Mouse (Mus musculus): ENCODE data around the gene Xndc1.

DNA sequence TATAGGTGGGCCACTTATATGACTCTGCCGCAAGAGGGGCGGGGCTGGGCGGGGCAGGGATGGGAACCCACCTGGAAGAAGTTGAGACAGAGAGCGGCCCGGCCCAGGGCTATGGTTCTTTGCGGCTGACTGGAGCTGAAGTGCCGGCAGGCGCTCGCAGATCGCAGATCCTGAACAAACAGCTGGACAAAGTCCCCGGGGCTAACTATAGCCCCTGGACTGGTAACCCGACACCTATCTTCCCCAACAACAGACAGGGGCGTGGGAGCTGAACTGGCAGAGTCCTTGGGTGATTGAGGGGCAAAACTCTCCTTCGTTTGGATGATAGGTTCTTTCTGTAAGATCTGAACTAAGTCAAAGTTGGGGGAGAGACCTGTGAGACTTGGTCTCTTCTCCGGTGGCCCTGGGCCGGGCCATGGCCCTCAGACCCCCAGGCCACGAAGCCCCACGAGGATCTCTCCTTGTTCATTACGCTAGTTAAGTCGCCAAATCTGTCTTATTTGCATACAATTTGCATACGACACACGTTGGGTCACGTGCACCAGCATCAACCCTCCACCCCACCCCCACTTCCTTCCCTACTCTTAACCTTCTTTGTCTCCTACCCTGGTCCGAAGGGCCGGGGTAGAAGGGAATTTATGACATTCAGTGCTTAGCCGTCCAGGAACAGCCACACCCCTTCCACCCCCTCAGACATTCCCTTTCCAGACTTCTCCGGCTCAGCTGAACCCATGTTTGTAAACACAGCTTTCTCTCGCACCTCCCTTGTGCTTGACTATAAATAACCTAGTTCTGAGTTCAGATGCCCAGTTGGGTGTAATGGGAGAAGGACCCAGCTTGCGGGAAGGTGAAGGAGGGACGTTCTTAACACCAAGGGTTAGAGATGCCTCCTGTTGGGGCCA is 34.7 kb downstream of the Xndc1 start:
- no peak for TF ChIP-seq CTCF (IDR thresholded peaks at IDR 0.05; ENCODE audit: insufficient read depth, low read depth, low read length)
- no peak for TF ChIP-seq POLR2A (IDR thresholded peaks at IDR 0.05; ENCODE audit: insufficient read depth, low read depth, low read length)
